Mouse (Mus musculus): ENCODE data around the gene Stpg3.

Stpg3 gene

DNA sequence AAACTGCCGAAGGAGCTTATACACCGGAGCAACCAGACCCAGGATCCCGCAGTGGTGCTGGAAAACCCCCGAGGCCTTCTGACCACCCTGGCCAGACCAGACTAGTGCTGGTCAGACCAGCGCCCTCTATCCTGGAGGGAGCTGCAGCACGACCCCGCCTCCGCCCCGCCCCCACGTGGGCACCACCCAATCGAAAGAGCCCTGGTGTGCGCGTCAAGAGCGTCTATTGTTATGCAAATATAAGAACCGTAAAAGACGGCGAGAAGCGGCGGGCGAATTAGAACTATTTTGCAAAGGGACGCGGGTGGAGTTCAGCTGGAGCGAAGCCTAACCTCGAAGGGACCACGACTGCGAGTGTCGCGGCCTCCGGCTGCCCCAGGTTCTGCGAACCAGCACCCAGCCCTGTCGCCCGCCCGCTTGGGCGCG is 33.9 kb downstream of the Stpg3 start, which contains the start of gene Nrarp:
Nrarp (plus strand) TSS at position 281 of the 426 bp plus-strand sequence.
- DNase-seq (ENCODE audit: low read depth, low spot score): no peak

DNA sequence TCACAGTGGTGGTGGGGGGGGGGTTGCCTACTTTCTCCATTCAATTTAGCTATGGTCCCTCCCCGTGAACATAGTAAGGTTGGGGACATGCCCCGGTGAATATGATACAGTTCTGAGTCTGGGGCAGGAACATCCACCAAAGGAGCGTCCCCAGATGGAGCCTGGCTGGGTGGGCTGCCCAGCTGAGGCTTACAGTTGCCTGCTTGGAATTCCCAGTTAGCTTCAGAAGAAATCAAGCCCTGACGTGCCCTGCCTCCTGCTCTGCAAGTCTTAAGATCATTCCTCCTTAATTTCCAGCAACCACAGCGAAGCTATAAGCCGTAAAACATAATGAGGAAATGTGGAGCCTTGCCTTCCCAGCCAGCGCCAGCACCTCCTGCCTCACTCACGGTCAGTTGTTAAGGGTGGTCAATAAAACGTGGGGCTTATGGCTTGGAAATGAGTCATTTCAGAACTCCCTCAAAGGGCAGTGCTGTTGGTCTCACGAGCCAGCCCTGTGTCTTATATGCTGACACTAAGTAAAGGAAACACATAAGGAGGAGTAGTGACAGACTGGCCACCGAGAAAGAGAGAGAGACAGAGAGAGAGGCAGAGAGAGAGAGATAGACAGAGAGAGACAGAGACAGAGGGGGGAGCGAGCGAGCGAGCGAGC is 34.7 kb downstream of the Stpg3 start:
- DNase-seq (ENCODE audit: low read depth, low spot score): no peak

DNA sequence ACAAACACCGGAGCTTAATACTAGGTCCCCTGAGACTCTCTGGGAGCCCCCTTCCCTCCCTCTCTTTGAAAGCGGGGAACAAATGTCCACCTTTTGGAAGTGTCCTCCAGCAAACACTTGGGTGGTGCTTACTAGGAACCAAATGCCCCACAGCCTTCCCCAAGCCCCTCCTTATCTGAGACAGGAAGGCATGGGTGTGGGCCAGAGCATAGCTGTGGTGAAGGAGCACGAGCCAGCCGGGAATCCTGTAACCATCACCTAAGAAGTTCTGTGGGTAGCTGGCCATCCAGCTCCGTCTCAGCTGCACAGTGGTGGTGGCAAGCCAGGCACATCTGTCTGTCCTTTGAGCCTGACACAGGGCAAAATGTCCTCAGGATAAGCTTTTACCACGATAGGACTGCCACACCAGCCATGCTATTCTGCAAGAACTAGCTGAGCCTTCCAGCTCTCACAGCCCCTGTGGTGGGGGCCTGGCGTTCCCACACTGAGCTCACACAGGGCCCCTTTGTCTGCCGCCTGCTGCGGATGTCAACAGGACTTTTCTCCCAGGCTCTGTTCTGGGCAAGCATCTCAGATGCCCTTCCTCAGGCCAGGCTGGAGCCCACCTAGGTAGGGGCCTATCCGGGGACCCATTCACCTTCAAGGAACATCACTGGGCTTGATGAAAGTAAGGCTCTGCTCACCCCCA is 36.0 kb downstream of the Stpg3 start:
- no peak for DNase-seq (ENCODE audit: low read depth, low spot score)

DNA sequence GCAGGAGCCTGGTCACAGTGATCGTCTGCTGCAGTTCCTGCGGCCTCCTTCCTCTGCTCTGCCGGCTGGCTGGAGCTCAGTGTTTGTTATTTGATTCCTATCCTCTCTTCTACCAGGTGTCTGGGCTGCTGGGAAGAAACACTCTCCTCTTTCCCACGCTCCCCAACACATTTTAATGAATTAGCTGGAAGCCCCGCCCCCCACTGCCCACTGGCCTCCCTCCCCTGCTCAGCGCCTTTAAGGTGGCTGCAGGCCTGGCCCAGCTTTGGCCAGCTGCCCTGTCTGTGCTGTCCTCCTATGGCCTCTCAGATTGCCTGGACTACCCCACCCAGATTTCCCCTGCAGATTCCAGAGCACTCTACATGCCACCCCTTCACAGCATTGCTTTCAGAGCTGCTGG is 36.8 kb downstream of the Stpg3 start:
- DNase-seq (ENCODE audit: low read depth, low spot score): no peak

DNA sequence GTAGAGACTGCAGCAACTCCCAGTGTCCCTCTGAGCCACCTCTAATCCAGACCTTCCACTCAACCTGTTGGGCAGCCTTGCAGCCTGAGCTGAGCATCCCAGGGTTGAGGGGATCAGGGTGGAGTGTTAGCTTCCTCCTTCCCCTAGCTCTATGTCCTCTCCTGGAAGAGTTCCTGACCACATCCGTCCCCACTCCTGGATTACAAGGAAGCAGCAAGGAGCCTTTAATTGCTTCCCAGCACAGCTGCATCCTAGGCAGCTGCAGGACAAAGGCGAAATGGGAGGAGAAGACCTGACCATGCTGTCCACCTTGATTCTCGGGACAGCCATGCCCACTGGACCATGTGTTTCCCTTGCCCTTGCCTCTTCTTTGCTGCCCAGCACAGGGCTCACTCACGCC is 37.4 kb downstream of the Stpg3 start:
- no peak for DNase-seq (ENCODE audit: low read depth, low spot score)

DNA sequence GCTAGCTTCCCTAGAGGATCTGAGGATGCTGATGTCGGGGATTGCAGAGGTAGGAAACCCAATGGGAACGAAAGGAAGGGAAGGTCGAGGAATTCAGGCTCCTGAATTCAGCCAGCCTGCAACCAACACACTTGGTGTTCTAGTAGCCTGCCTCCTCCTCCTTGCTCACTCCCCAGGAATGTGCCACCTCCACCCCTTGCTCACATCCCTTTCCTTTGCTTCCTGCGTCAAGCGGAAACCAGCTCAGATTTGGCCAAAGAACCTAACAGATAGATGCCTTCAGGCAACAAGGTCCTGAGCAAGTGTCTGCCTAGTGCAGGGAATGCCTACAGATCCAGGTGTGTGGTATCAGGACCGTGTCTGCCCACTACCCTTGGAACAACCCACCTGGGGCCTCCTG is 37.9 kb downstream of the Stpg3 start:
- peak; percentile 74 for DNase-seq (ENCODE audit: low read depth, low spot score)

DNA sequence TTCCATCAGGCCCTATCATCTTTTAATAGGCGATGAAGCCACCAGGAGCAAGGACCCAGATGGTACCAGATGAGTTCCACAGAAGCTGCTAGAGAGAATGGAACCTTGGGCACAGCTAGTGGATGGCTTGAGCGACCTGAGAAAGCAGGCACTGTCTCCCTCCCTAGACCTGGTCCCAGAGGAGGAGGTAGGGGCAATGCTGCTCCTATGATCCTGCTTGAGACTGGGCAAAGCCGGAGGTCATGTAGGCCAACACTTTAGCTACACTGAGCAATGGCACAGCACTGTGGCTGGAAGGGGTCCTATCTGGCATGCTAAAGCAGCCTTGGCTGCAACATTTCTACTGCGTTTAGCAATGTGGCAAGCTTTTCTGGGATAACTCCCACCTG is 38.8 kb downstream of the Stpg3 start:
- no peak for DNase-seq (ENCODE audit: low read depth, low spot score)

DNA sequence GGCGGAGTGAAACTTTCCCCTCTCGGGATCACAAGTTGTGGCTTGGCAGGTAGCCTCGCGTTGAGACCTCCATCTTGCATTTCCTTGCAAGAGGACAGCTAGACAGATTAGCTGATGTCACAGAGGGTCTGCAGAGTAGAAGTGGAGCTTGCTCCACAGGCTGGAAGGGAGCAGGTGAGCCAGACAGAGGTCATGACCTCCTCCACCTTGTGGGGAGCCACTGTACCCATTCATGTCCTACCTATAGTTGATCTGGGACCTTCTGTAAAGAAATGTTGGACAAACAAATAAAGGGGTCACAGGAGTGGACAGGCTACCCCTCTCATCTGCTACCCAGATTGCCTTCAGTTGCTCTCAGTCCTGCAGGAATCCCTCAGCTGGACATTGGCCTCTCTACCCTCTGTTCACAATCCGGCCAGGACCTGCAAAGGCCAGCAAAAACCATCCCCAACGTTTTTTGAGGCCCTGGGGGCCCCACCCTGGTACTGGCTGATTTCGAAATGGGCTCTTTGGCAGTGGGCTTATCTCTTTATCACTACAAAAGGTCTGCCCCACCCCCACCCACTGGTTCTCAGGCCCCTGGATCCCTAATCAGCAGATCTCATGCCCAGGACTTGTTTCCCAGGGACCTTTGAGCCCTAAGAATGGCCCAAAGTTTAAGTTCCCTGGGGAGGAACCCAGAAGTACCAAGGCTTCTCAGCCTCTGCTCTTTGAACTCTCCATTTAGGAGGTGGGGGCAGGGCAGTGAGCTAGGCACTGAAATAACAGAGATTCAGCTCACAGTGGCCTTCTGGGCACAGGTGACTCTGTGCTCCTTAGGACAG is 39.4 kb downstream of the Stpg3 start:
- DNase-seq (ENCODE audit: low read depth, low spot score): no peak

DNA sequence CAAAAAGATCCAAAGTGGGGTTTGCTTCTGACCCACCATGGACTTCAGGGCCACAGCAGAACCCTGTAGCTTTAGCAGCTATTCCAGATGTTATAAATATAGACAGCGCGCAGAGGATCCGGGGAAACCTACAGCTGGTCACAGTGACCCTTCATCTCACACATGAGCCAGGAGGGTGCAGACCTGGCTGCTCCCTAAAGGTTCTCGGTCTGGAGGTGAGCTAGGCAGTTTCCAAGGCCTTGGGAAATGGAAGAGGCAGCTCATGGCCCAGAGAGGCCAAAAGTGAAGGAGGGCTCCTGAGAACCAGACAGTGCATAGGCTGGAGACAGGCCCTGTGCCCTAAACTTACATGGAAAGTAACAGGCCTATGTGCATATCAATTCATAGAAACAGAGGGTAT is 40.6 kb downstream of the Stpg3 start:
- no peak for DNase-seq (ENCODE audit: low read depth, low spot score)

DNA sequence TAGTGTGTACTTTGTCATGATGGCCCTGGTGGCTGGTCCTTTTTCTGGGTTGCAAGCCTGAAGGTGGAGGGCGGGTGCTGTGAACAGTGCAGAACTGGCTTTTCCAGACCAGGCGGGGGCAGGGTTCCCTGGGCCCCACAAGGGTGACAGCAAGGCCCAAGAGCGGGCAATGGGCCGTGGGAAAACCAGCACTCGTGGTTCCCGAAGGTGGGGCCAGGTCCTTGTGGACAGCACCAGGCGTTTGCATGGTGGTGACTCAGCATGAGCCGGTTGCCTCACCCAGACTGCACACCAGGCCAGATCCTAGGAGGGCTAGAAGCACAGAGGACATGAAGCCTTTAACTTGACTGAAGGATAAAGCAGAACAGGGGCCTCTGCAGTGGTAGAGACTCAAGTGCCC is 41.8 kb downstream of the Stpg3 start:
- peak; percentile 79 for DNase-seq (ENCODE audit: low read depth, low spot score)

DNA sequence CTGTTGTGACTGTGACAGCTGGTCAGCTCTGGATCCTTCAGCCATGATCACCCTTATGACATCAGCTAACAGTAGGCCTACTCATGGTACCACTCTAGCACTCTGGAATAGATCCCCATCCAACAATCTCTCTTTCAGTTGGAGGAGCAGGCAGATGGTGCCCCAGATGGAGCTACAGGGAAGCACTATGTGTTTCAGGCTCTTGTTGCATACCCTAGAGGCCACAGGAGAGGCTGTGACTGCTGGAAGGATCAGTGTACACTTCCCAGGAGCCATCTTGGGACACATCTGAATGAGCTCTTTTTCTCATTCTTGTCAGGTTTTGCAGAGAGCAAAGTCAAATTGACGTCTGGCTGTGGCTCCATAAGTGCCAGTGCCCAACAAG is 42.7 kb downstream of the Stpg3 start:
- DNase-seq (ENCODE audit: low read depth, low spot score): no peak

DNA sequence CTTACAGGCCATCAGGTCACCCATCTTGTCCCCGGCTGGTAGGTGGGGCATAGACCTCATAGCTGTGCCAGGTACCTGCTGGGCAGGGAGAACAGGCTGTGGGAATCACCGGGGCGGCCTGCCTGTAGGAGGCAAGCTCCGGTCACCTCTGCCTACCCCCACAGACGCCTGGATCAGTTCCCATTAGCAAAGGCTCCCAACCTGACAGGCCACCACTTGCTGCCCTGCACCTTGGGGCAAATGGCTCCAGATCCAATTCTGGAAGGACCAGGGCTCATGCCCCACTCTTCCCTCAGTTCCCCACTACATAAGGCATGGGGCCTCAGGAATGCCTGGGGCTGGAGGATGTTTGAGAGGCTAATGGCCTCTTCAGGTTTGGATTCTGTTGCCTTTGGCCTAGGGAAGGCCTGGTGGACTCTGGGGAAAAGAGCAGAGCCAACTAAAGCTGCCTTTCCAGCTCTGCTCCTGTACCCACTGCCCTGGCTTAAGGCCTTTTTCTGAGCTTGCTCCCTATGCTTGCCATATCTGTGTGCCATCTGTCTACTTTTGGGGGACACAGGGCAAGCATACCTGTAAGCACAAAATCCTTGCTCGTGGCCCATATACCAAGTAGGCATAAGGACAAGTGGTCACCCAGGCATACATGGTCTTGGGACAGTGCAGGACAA is 43.2 kb downstream of the Stpg3 start:
- DNase-seq (ENCODE audit: low read depth, low spot score): no peak

DNA sequence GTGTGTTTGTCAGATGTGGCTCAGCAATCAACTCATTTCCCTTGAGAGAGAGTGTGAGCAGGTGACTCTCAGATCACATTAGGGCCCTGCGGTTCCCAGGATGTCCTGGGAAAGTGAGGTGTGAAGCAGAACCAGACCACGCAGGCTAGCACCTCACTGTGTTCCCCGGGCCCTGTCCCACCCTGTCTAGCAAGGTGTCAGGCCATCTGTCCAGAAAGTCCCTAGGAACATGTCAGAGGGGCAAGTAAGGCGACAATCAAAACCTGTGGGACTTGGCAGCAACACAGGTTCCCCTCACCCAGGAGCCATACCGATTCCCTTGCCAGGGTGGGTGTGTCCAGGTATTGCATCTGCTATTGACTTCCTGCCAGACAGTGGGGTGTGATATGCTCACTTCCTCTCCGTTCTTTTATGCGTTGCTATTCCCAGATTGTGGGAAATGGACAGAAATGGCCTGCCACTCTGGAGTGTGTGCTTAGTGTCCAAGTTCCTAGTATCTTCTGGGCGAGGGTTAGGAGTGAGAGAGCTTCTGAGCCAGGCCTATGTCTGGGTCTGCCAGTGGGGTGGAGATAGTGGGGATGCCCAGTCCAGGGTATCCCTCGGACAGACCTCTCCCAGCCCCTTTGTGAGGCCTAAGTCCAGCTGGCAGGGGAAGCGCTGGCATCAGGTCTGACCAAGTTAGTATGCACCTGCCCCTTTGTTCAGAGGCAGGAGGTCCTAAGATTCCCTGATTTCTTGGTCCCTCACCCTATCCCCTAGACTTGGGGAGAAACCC is 43.9 kb downstream of the Stpg3 start:
- DNase-seq (ENCODE audit: low read depth, low spot score): no peak

DNA sequence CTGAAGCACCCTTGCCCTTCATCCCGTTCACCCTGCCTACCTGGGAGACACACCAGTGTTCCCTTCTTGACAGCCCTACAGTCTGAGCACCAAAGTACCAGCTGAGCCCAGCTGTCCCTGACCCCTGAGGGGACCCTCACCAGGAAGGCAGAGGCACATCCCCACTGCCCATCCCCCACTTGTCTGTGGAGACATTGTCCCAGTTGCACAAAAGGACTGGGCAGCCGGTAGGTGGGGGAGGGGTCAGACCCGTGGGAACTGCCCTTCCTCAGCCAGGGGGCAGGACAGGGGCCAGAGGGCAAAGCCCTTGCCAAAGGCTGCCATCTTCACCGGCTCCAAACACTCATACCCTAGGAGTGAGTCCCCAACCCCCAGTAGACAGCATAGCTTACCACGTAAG is 44.7 kb downstream of the Stpg3 start:
- DNase-seq (ENCODE audit: low read depth, low spot score): no peak

DNA sequence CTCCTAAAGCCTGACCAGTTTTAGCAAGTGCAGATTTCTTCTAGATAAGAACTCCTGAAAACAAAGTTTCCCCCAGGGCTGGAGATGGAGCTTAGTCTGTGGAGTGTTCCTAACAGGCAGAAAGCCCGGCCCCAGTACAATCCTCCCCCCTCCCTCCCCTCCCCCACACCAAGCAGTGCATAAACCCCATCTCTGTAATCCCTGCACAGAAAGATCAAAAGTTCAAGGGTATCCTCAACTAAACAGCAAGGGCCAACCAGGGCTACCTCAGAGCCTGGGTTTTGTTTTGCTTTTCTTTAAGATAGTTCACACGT is 45.8 kb downstream of the Stpg3 start:
- no peak for DNase-seq (ENCODE audit: low read depth, low spot score)

DNA sequence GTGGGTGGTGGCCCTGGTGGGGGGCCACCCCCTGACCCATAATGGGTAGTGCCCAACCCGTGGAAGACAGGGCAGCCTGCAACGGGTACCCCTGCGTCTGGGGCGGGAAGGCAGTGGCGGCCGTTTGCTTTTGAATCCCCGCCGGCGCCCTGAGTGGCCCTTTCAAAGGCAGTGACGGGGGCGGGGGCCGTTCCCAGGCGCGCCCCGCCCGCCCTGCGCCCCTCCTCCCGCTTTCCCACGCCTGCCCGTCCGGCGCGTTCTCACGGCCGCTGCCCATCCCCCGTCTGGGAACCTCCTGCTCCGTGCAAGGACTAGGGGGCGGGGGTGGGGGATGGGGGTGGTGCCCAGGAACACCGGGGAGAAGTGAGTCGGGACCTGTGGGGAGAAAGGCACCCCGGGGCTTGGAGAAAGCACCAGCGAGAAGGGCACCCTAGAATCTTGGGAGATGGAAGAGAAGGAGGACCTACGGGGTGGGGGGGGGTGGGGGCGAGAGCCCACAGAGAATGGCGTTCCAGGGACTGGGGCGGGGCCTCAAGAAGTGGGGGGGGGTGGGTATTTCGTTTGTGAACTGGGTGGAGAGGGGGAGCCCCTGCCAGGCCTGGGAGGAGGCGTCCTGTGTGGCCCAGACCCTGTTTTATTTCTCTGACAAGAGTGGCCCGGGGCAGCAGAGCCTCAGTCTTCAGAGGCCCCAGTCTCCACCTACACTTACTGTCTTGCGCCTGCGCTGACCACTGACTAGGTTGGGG is 46.3 kb downstream of the Stpg3 start:
- DNase-seq (ENCODE audit: low read depth, low spot score): no peak

DNA sequence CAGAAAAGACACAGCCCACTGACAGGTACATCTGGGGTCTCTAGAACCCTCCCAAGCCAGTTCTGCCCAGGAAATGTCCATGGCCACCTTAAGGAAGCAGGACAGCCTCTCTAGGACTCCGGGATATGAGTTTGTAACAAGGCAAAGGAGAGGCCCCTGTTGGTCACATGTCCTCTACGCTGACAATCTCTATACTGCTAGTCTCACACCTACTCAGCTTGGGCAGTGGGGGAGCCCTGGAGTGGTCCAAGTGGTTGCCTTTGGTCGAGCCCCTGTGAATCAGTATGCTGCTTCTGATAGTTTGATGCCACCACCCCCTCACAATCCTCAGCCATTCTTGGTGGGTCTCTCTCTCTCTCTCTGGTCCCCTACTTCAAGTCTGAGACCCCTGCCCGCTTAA is 47.0 kb downstream of the Stpg3 start:
- no peak for DNase-seq (ENCODE audit: low read depth, low spot score)
